Comparison of ENCODE assay signal across 27 mouse cellular contexts in the genomic region with DNA sequence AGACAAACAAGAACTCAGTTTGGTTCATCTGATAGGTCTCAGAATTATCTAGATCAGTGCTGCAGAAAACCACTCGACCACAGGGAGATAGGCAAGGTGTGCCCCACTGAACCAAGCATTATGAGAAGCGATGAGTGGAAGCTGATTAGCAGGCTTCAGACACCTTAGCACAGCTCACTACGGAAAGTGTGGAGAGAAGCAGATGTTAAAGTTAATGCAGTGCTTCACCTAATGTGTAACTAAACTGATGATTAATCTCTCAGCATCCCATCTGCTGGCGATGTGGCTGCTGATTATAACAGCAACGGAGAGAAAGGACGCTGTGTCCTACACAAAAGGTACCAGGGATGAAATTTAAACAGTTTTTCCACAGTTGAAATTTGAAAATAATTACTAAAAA.
A peak's percentile ranks its signal among the peaks of the same experiment; 100 is the strongest.
DNase-seq lines count a peak whose midpoint lies in the region; ATAC-seq lines count a peak whose summit lies in the region.
"Had no signal": no experiment of that assay in that cellular context is flagged by ENCODE, and none has a peak within 500 bp of the region (broad histone marks: within the 10 kb centered on the region; RNA-seq: fewer than 3 reads in every experiment).

No protein-coding gene starts in this region.

- no peak overlapping the region for H3K4me3 ChIP-seq in forebrain, embryonic 14.5 days (ENCODE audit: low read depth, low read length)
- H3K4me3 ChIP-seq in forebrain, embryonic 15.5 days: no peak overlapping the region
- H3K4me3 ChIP-seq in neural tube, embryonic 12.5 days: no peak overlapping the region
- no peak overlapping the region for H3K4me3 ChIP-seq in neural tube, embryonic 13.5 days
- H3K4me3 ChIP-seq: embryonic facial prominence, embryonic 15.5 days; intestine, embryonic 15.5 days; limb, embryonic 10.5 days; liver, embryonic 15.5 days; lung, embryonic 15.5 days had no signal

- ATAC-seq in forebrain, embryonic 14.5 days: no peak
- no peak for ATAC-seq in forebrain, embryonic 15.5 days (replicated peaks)
- ATAC-seq in neural tube, embryonic 12.5 days (ENCODE audit: low FRiP score, low read depth): peak; percentile 56; the same call in 1 of the 2 replicates
- ATAC-seq in neural tube, embryonic 13.5 days (ENCODE audit: low read depth): 0 out of 2 replicates have a peak, but pooled peaks have one; percentile 19
- ATAC-seq: intestine, embryonic 15.5 days had no signal

- H3K9ac ChIP-seq in forebrain, embryonic 14.5 days (ENCODE audit: low read length): no peak overlapping the region
- no peak overlapping the region for H3K9ac ChIP-seq in forebrain, embryonic 15.5 days (replicated peaks)
- H3K9ac ChIP-seq in neural tube, embryonic 12.5 days: no peak overlapping the region
- H3K9ac ChIP-seq in neural tube, embryonic 13.5 days: no peak overlapping the region
- H3K9ac ChIP-seq: embryonic facial prominence, embryonic 15.5 days; intestine, embryonic 15.5 days; liver, embryonic 15.5 days; lung, embryonic 15.5 days had no signal

- H3K9me3 ChIP-seq in forebrain, embryonic 14.5 days (replicated peaks; ENCODE audit: control insufficient read depth, low read length): no peaks in the 10 kb centered on the region
- H3K9me3 ChIP-seq in forebrain, embryonic 15.5 days: no peaks in the 10 kb centered on the region
- H3K9me3 ChIP-seq in neural tube, embryonic 12.5 days: no peaks in the 10 kb centered on the region
- H3K9me3 ChIP-seq in neural tube, embryonic 13.5 days: no peaks in the 10 kb centered on the region
- H3K9me3 ChIP-seq: embryonic facial prominence, embryonic 15.5 days; G1E; intestine, embryonic 15.5 days; limb, embryonic 10.5 days; liver, embryonic 15.5 days; lung, embryonic 15.5 days had no signal

- 50% methylated on average over 6 of the region's 6 CpGs for WGBS in forebrain, embryonic 14.5 days
- WGBS in forebrain, embryonic 15.5 days: 55% methylated on average over 6 of the region's 6 CpGs
- WGBS in neural tube, embryonic 12.5 days: 48% methylated on average over 6 of the region's 6 CpGs
- 37% methylated on average over 6 of the region's 6 CpGs for WGBS in neural tube, embryonic 13.5 days

- no peaks in the 10 kb centered on the region for H3K36me3 ChIP-seq in forebrain, embryonic 14.5 days (ENCODE audit: control insufficient read depth, insufficient read depth, low read length)
- no peaks in the 10 kb centered on the region for H3K36me3 ChIP-seq in forebrain, embryonic 15.5 days
- no peaks in the 10 kb centered on the region for H3K36me3 ChIP-seq in neural tube, embryonic 12.5 days
- no peaks in the 10 kb centered on the region for H3K36me3 ChIP-seq in neural tube, embryonic 13.5 days
- H3K36me3 ChIP-seq: embryonic facial prominence, embryonic 15.5 days; G1E; intestine, embryonic 15.5 days; limb, embryonic 10.5 days; liver, embryonic 15.5 days; lung, embryonic 15.5 days had no signal

- no peak overlapping the region for H3K4me2 ChIP-seq in forebrain, embryonic 14.5 days (ENCODE audit: low read length)
- no peak overlapping the region for H3K4me2 ChIP-seq in forebrain, embryonic 15.5 days (replicated peaks)
- no peak overlapping the region for H3K4me2 ChIP-seq in neural tube, embryonic 12.5 days (replicated peaks)
- H3K4me2 ChIP-seq in neural tube, embryonic 13.5 days: no peak overlapping the region
- H3K4me2 ChIP-seq: embryonic facial prominence, embryonic 15.5 days; heart, embryonic 11.5 days; intestine, embryonic 15.5 days; liver, embryonic 15.5 days; lung, embryonic 15.5 days had no signal

- H3K27ac ChIP-seq in forebrain, embryonic 14.5 days (ENCODE audit: low read depth, low read length): no peak overlapping the region
- H3K27ac ChIP-seq in forebrain, embryonic 15.5 days (replicated peaks): no peak overlapping the region
- H3K27ac ChIP-seq in neural tube, embryonic 12.5 days: no peak overlapping the region
- no peak overlapping the region for H3K27ac ChIP-seq in neural tube, embryonic 13.5 days (replicated peaks)
- H3K27ac ChIP-seq: embryonic facial prominence, embryonic 15.5 days; intestine, embryonic 15.5 days; limb, embryonic 10.5 days; liver, embryonic 15.5 days; lung, embryonic 15.5 days had no signal

- no peaks in the 10 kb centered on the region for H3K27me3 ChIP-seq in forebrain, embryonic 14.5 days (replicated peaks; ENCODE audit: control insufficient read depth, insufficient read depth, low read length)
- H3K27me3 ChIP-seq in forebrain, embryonic 15.5 days: no peaks in the 10 kb centered on the region
- H3K27me3 ChIP-seq in neural tube, embryonic 12.5 days (replicated peaks): no peaks in the 10 kb centered on the region
- no peaks in the 10 kb centered on the region for H3K27me3 ChIP-seq in neural tube, embryonic 13.5 days
- H3K27me3 ChIP-seq: CH12.LX; embryonic facial prominence, embryonic 15.5 days; intestine, embryonic 15.5 days; liver, embryonic 15.5 days; lung, embryonic 15.5 days had no signal

- DNase-seq in forebrain, embryonic 14.5 days (ENCODE audit: low spot score): peak; percentile 6
- no peak for DNase-seq in neural tube, embryonic 10.5 days (ENCODE audit: extremely low spot score, low spot score)
- DNase-seq in gastrocnemius, postnatal 4 days (ENCODE audit: low spot score in 2 of 2): no peak
- no peak for DNase-seq in urinary bladder, postnatal 36 days (ENCODE audit: low spot score in 2 of 2)
- DNase-seq: adrenal gland, adult 2 months; B cell, adult 2 months; cerebellum, adult 18-20 months; cerebellum, postnatal 25 days; embryo, embryonic 11 days; gastrocnemius, postnatal 10 days; heart, adult 11 months; kidney, adult 9 months; kidney, postnatal 14 days; liver; lung, postnatal 36 days; right cerebral cortex, postnatal 14 days had no signal

- H3K4me1 ChIP-seq in forebrain, embryonic 14.5 days (ENCODE audit: control insufficient read depth, insufficient read depth, low read length): peaks cover 3% of the 10 kb centered on the region; the same call in 1 of the 2 replicates
- no peaks in the 10 kb centered on the region for H3K4me1 ChIP-seq in forebrain, embryonic 15.5 days
- no peaks in the 10 kb centered on the region for H3K4me1 ChIP-seq in neural tube, embryonic 12.5 days
- 0 out of 2 replicates have a peak, but pooled peaks cover 2% of the 10 kb centered on the region for H3K4me1 ChIP-seq in neural tube, embryonic 13.5 days (replicated peaks)
- H3K4me1 ChIP-seq: embryonic facial prominence, embryonic 15.5 days; intestine, embryonic 15.5 days; limb, embryonic 10.5 days; liver, embryonic 15.5 days; lung, embryonic 15.5 days had no signal

Comparison
In these comparisons a context has a peak if more than half of its experiments do, and no peak if none do; other contexts are left out.
1. ATAC-seq: peak in neural tube, embryonic 12.5 days (single experiment) and neural tube, embryonic 13.5 days (single experiment); none in forebrain, embryonic 14.5 days (single experiment) and forebrain, embryonic 15.5 days (single experiment).